Mouse (Mus musculus): ENCODE measurements around the gene Zfyve1. TPM values are rescaled to one million over a fixed set of nuclear protein-coding genes. Genes with fewer than 3 reads are reported as not detected.

Gene Zfyve1
- polyA plus RNA-seq, 1 experiment: 31.1 TPM

- Histone ChIP-seq H3K4me3 (ENCODE audit: insufficient read depth, low read length) (no peak overlapping the region), H3K27ac (ENCODE audit: insufficient read depth, low read length) (no peak overlapping the region), H3K4me1 (ENCODE audit: control insufficient read depth, insufficient read depth, low read length) (peaks cover 8% of the 10 kb centered on the region; the same call in 1 of the 2 replicates)
- TF ChIP-seq POLR2A (IDR thresholded peaks at IDR 0.05; ENCODE audit: low read depth, low read length): no peak
- TF ChIP-seq CTCF (IDR thresholded peaks at IDR 0.05; ENCODE audit: borderline replicate concordance, insufficient read depth, low read length): no peak
Observed at GRCm38 (mm10) chr12:83512783-83513182, 84.2 kb downstream of the Zfyve1 start.

DNA sequence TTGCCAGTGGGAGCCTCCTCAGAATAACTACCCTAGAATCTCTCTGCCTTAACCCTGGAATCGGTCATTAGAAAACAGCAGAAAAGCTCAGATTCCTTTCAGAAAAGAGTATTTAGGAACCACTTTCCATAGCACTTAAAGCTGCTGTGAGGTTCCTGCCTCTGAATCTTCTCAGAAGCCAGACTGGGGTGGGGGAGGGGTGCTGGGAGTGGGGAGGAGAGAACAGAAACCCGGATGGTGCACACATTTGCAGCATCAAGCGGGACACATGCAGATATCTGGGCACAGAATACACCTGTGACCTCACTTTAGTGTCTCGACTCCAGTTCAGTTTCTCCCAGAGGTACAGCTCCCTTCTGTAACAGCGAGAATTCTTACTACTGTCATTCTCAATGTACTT, 86.4 kb downstream of the Zfyve1 start:
- Histone ChIP-seq H3K4me1 (ENCODE audit: control insufficient read depth, insufficient read depth, low read length) (peaks cover 8% of the 10 kb centered on the region; the same call in 1 of the 2 replicates), H3K27ac (ENCODE audit: insufficient read depth, low read length) (no peak overlapping the region), H3K4me3 (ENCODE audit: insufficient read depth, low read length) (no peak overlapping the region)
- no peak for TF ChIP-seq CTCF (IDR thresholded peaks at IDR 0.05; ENCODE audit: borderline replicate concordance, insufficient read depth, low read length)
- TF ChIP-seq POLR2A (IDR thresholded peaks at IDR 0.05; ENCODE audit: low read depth, low read length): no peak

GRCm38 (mm10) chr12:83506543-83506942, 90.5 kb downstream of the Zfyve1 start:
- no peak overlapping the region for H3K4me3 ChIP-seq (ENCODE audit: insufficient read depth, low read length)
- no peaks in the 10 kb centered on the region for H3K4me1 ChIP-seq (ENCODE audit: control insufficient read depth, insufficient read depth, low read length)
- no peak for TF ChIP-seq CTCF (IDR thresholded peaks at IDR 0.05; ENCODE audit: borderline replicate concordance, insufficient read depth, low read length)
- no peak for TF ChIP-seq POLR2A (IDR thresholded peaks at IDR 0.05; ENCODE audit: low read depth, low read length)
- no peak overlapping the region for H3K27ac ChIP-seq (ENCODE audit: insufficient read depth, low read length)

DNA sequence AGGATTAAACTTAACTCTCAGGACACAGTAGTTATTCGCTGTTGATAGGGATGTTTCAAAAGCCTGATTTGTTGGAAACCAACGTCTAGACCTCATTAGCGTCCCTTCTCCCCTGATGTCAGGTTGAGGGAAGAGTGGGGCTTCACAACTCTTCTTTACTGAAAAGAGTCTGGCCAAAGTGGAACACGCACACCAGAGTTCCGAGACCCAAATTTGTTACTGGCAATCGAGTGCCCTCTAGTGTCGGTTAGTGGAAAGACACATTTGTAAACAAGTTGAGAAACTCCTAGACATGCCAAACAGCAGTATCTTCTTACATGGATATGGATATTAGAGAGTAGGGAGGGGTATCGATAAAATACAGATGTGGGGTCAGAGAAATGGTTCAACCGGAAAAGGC, 94.8 kb downstream of the Zfyve1 start:
- Histone ChIP-seq H3K4me3 (ENCODE audit: insufficient read depth, low read length) (no peak overlapping the region), H3K4me1 (ENCODE audit: control insufficient read depth, insufficient read depth, low read length) (no peaks in the 10 kb centered on the region), H3K27ac (ENCODE audit: insufficient read depth, low read length) (no peak overlapping the region)
- TF ChIP-seq POLR2A (IDR thresholded peaks at IDR 0.05; ENCODE audit: low read depth, low read length) (no peak), CTCF (IDR thresholded peaks at IDR 0.05; ENCODE audit: borderline replicate concordance, insufficient read depth, low read length) (peak; percentile 22; the same call in 1 of the 2 replicates)

- Histone ChIP-seq H3K4me1 (ENCODE audit: control insufficient read depth, insufficient read depth, low read length) (no peaks in the 10 kb centered on the region), H3K4me3 (ENCODE audit: insufficient read depth, low read length) (no peak overlapping the region), H3K27ac (ENCODE audit: insufficient read depth, low read length) (no peak overlapping the region)
- TF ChIP-seq POLR2A (IDR thresholded peaks at IDR 0.05; ENCODE audit: low read depth, low read length) (no peak), CTCF (IDR thresholded peaks at IDR 0.05; ENCODE audit: borderline replicate concordance, insufficient read depth, low read length) (no peak)
Observed at GRCm38 (mm10) chr12:83499256-83499655, 97.8 kb downstream of the Zfyve1 start.

DNA sequence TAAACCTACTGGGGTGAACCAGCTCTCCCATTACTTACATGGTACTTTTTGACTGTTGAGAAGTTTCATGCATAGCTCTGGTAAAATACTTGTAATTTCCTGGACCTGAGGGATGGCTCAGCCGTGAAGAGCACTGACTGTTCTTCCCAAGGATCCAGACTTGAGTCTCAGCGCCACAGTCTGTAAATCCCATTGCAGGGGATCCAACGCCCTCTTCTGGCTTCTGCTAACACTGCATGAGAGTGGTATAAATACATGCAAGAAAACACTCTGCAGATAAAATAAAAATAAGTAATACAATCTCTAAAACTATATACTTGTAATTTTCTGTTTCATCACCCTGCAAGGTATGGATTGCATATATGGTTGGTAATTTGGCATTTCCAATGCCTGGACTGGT, 99.1 kb downstream of the Zfyve1 start:
- no peak overlapping the region for H3K4me3 ChIP-seq (ENCODE audit: insufficient read depth, low read length)
- no peak overlapping the region for H3K27ac ChIP-seq (ENCODE audit: insufficient read depth, low read length)
- TF ChIP-seq POLR2A (IDR thresholded peaks at IDR 0.05; ENCODE audit: low read depth, low read length): no peak
- TF ChIP-seq CTCF (IDR thresholded peaks at IDR 0.05; ENCODE audit: borderline replicate concordance, insufficient read depth, low read length): no peak
- no peaks in the 10 kb centered on the region for H3K4me1 ChIP-seq (ENCODE audit: control insufficient read depth, insufficient read depth, low read length)

DNA sequence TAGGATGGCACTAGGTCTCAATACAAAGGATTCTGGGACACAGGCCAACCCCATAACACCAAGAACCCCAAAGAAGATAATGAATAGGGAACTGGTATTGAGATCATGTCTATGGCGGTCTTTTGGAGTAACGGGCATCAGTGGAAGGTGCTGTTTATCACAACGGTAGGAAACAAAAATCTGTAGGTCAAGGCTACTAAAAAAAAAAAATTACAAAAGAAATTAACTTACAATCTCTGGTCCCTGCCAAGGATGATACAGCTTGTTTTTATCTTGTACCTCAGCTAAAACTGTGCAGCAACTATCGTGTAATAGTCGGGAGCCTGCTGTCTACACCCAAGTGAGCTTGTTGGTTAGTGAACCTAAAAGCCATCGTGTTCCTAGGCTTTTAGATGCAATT, 100.3 kb downstream of the Zfyve1 start:
- no peak overlapping the region for H3K4me3 ChIP-seq (ENCODE audit: insufficient read depth, low read length)
- H3K4me1 ChIP-seq (ENCODE audit: control insufficient read depth, insufficient read depth, low read length): no peaks in the 10 kb centered on the region
- TF ChIP-seq CTCF (IDR thresholded peaks at IDR 0.05; ENCODE audit: borderline replicate concordance, insufficient read depth, low read length) (no peak), POLR2A (IDR thresholded peaks at IDR 0.05; ENCODE audit: low read depth, low read length) (no peak)
- no peak overlapping the region for H3K27ac ChIP-seq (ENCODE audit: insufficient read depth, low read length)

Other genes with a start within 250 kb of the Zfyve1 start
- gene Dpf3, start 109.5 kb downstream of the Zfyve1 start, polyA plus RNA-seq (2011; ENCODE audit: insufficient read length, low read depth, missing spikeins): not detected in 2 replicates
- 19.9 and 21.6 TPM in 2 replicates for gene Dcaf4, start 76.8 kb downstream of the Zfyve1 start, polyA plus RNA-seq (2011; ENCODE audit: insufficient read length, low read depth, missing spikeins)
- 149 and 152 TPM in 2 replicates for gene Rbm25, start 34.0 kb upstream of the Zfyve1 start, polyA plus RNA-seq (2011; ENCODE audit: insufficient read length, low read depth, missing spikeins)
- 58.7 and 62.1 TPM in 2 replicates for gene Psen1, start 90.9 kb upstream of the Zfyve1 start, polyA plus RNA-seq (2011; ENCODE audit: insufficient read length, low read depth, missing spikeins)
- 0.21 and 0.42 TPM in 2 replicates for gene Papln, start 166.4 kb upstream of the Zfyve1 start, polyA plus RNA-seq (2011; ENCODE audit: insufficient read length, low read depth, missing spikeins)

Data from embryonic fibroblast, embryonic 13.5 days (primary cell).